In the genomic region with DNA sequence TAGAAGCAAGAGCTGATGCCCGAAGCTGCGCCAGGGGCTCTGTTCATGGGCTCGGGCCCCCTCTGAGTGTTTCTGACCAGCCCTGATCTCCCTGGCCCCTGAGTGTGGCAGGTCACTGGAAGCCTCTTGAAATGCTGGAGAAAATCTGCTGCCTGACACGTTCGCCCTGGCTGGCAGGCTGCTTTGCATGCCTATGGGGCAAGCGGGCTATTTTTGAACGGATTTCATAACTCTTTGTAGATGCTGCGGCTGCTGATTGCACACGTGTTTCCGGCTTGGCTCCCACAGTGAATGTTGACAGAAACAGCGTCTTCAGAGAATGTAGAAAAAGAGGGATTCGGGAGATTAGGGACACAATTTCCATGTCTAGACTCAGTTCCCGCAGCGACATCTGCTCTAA, we compare ENCODE assay signal across 9 mouse cellular contexts.
DNase-seq lines count a peak whose midpoint lies in the region; ATAC-seq lines count a peak whose summit lies in the region.
"Had no signal": no experiment of that assay in that cellular context is flagged by ENCODE, and none has a peak within 500 bp of the region (broad histone marks: within the 10 kb centered on the region; RNA-seq: fewer than 3 reads in every experiment).

No protein-coding gene starts in this region.

- no peaks in the 10 kb centered on the region for H3K9me3 ChIP-seq in hindbrain, embryonic 14.5 days (ENCODE audit: control insufficient read depth, low read length)
- H3K9me3 ChIP-seq in hindbrain, embryonic 13.5 days, result 0 out of 2 replicates have a peak, but pooled peaks cover 3% of the 10 kb centered on the region

- intact Hi-C loops in heart, postnatal 36 days (cut with DNase I), result no loop called here

- H3K9ac ChIP-seq in hindbrain, embryonic 14.5 days, result no peak overlapping the region
- no peak overlapping the region for H3K9ac ChIP-seq in hindbrain, embryonic 13.5 days

- 0 out of 2 replicates have a peak, but pooled peaks cover 2% of the 10 kb centered on the region for H3K4me1 ChIP-seq in hindbrain, embryonic 14.5 days (replicated peaks; ENCODE audit: control insufficient read depth, insufficient read depth, low read length)
- H3K4me1 ChIP-seq in hindbrain, embryonic 13.5 days (replicated peaks), result peaks cover 3% of the 10 kb centered on the region

- peak overlapping the region; percentile 10; the same call in 1 of the 2 replicates for H3K4me2 ChIP-seq in hindbrain, embryonic 14.5 days (replicated peaks)
- no peak overlapping the region for H3K4me2 ChIP-seq in hindbrain, embryonic 13.5 days

- no peak overlapping the region for H3K27ac ChIP-seq in hindbrain, embryonic 14.5 days
- H3K27ac ChIP-seq in hindbrain, embryonic 13.5 days, result no peak overlapping the region
- H3K27ac ChIP-seq: kidney, postnatal 0 days had no signal

- ATAC-seq in hindbrain, embryonic 14.5 days (ENCODE audit: low FRiP score), result no peak
- no peak for ATAC-seq in hindbrain, embryonic 13.5 days (ENCODE audit: low FRiP score)

- 66% methylated on average over 14 of the region's 14 CpGs for WGBS in hindbrain, embryonic 14.5 days
- WGBS in hindbrain, embryonic 13.5 days, result 72% methylated on average over 14 of the region's 14 CpGs

- no peak overlapping the region for H3K4me3 ChIP-seq in hindbrain, embryonic 14.5 days (replicated peaks; ENCODE audit: low read length)
- H3K4me3 ChIP-seq in hindbrain, embryonic 13.5 days, result no peak overlapping the region

- H3K27me3 ChIP-seq in hindbrain, embryonic 14.5 days (ENCODE audit: control insufficient read depth, insufficient read depth, low read length), result no peaks in the 10 kb centered on the region
- no peaks in the 10 kb centered on the region for H3K27me3 ChIP-seq in hindbrain, embryonic 13.5 days

- H3K36me3 ChIP-seq in hindbrain, embryonic 14.5 days (replicated peaks; ENCODE audit: control insufficient read depth, insufficient read depth), result no peaks in the 10 kb centered on the region
- H3K36me3 ChIP-seq in hindbrain, embryonic 13.5 days, result no peaks in the 10 kb centered on the region

- DNase-seq in hindbrain, embryonic 14.5 days (ENCODE audit: low spot score), result no peak
- peak; percentile 62 for DNase-seq in adipocyte (ENCODE audit: low spot score)
- peak; percentile 30 to 33 for DNase-seq in frontal cortex, postnatal 10 days (ENCODE audit: low spot score in 2 of 2)
- peak; percentile 64 to 78 for DNase-seq in heart, postnatal 36 days
- peak; percentile 36 for DNase-seq in liver
- peak; percentile 54 to 71 for DNase-seq in monocyte, adult 2 months (ENCODE audit: low read depth in 1 of 2, low spot score in 2 of 2)
- DNase-seq in T-cell, adult 2 months (ENCODE audit: low spot score), result no peak

Comparison
In these comparisons a context has a peak if more than half of its experiments do, and no peak if none do; other contexts are left out.
1. DNase-seq: peak in adipocyte (single experiment), frontal cortex, postnatal 10 days (2 of 2), heart, postnatal 36 days (2 of 2), liver (single experiment) and monocyte, adult 2 months (2 of 2); none in hindbrain, embryonic 14.5 days (single experiment) and T-cell, adult 2 months (single experiment).